Mouse (Mus musculus) forebrain, embryonic 10.5 days (tissue): ENCODE data around the gene Zfyve1. TPM values are rescaled to one million over a fixed set of nuclear protein-coding genes. Genes with fewer than 3 reads are reported as not detected.
"Not testable (repeated sequence)": the region's sequence is repeated elsewhere in the genome, so short reads cannot be mapped to it uniquely, and the experiment has no call there.

Experiments used
- DNase-seq: peaks from one replicate; pipeline ENCODE4 v3.0.0-alpha.2; 2017; ENCODE audit warnings: low spot score; ENCODE audit errors: extremely low spot score
- H3K27ac ChIP-seq: fragments of 300-500 bp; sonication (generic); 2 replicates; pipeline ENCODE4 v1.5.1; 2016; ENCODE audit warnings: mild to moderate bottlenecking
- H3K27me3 ChIP-seq: fragments of 300-500 bp; sonication (generic); 2 replicates; pipeline ENCODE4 v1.6.1; 2016; ENCODE audit warnings: mild to moderate bottlenecking; ENCODE audit not compliant: poor library complexity, severe bottlenecking
- H3K36me3 ChIP-seq: fragments of 300-500 bp; sonication (generic); replicated peaks from 2 replicates; pipeline ENCODE4 v1.6.1; 2016; ENCODE audit warnings: mild to moderate bottlenecking, moderate library complexity
- H3K4me1 ChIP-seq: fragments of 300-500 bp; sonication (generic); 2 replicates; pipeline ENCODE4 v1.6.1; 2016
- H3K4me3 ChIP-seq: fragments of 300-500 bp; sonication (generic); 2 replicates; pipeline ENCODE4 v1.5.1; 2016; ENCODE audit warnings: mild to moderate bottlenecking, moderate library complexity
- H3K9me3 ChIP-seq: fragments of 300-500 bp; sonication (generic); 2 replicates; pipeline ENCODE4 v1.6.1; 2016; ENCODE audit warnings: mild to moderate bottlenecking, moderate library complexity
- WGBS: fragments of 180-500 bp; shearing (Covaris S2); methylation state at CpG from one replicate; pipeline ENCODE4 v1.1.7; 2016; 5-methylcytosine and 5-hydroxymethylcytosine counted together
- polyA plus RNA-seq: library from polyadenylated mRNA; unstranded; fragments of >200 nt; fragmentation: Nextera tagmentation; extraction: Ambion mirVana; gene quantifications from 2 replicates; pipeline ENCODE4 v1.2.1, GENCODE M21; 2016

Gene Zfyve1
- polyA plus RNA-seq, result 21.3 and 21.9 TPM in 2 replicates

DNA sequence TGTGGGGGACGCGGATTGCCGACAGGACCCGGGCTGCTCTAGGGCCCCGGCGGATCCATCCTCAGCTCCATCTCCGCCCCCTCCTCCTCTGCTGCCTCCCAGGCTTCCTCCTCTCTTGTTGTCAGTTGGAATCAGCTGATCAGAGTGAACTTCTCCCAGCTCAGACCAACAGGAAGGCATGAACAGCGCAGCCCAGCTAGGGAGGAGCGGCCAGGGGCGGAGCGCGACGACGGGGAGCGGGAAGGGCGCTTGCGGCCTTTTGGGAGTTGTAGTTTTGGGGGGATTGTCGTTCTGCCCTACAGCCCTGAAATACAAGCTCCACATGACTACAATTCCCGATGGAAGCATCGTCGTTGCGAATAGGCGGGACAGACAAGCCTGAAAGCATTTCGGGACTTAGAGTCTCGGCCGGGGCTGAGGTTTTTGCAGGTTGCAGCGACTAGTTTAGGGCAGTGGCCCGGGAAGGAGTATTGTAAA is at the start of gene Zfyve1:
TSS of gene Zfyve1 (minus strand) at position 198 of the 477 bp plus-strand sequence.
- peak within 1 kb of the TSS; percentile 92 for H3K4me3 ChIP-seq
- peaks cover 30% of the 10 kb centered on the region for H3K36me3 ChIP-seq
- peak within 1 kb of the TSS; percentile 96 for H3K27ac ChIP-seq
- WGBS, result under 1% methylated on average over 28 of the region's 28 CpGs
- H3K4me1 ChIP-seq, result peaks cover 12% of the 10 kb centered on the region
- DNase-seq, result peak; percentile 95
- no peaks in the 10 kb centered on the region for H3K27me3 ChIP-seq
- no peaks in the 10 kb centered on the region for H3K9me3 ChIP-seq

DNA sequence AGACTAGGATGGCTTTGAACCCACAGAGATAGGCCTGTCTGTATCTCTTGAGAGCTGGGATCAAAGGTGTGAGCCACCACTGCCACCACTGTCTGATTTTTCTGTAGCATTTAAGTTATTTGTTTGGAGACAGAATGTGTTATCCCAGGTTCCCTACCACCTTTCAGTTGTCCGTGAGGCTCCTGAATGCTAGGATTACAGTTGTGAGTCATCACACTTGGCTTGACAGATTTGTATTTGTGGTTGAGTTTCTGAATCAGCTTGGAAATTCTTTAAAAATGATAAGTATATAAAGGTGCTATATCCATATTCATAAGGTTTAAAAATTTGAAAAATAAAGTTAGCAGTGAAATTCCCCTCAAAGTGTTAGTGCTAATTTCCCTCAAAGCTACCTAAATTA is 46.1 kb upstream of the Zfyve1 start:
- Histone ChIP-seq H3K4me1 (no peaks in the 10 kb centered on the region), H3K36me3 (peaks cover 95% of the 10 kb centered on the region), H3K27me3 (no peaks in the 10 kb centered on the region), H3K9me3 (no peaks in the 10 kb centered on the region), H3K4me3 (no peak overlapping the region), H3K27ac (no peak overlapping the region)
- no peak for DNase-seq
- WGBS, result 96% methylated on average over 1 of the region's 1 CpGs

DNA sequence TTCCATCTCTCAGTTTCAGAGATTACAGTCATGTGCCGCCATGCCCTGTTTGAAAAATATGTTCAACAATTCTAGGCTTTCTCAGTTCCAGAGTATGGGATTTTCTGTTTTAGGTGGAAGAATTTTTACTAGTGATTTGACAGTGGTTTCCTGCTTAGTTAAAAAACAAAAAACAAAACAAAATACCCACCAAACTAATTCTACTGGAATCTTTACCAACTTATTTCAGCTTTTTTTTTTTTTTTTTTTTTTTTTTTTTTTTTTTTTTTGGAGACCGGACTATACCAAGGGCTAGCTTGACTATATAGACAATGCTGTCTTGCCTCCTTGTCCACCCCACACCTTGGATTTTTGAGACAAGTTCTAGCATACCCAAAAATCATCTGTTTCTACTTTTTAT is 44.2 kb upstream of the Zfyve1 start:
- no peak for DNase-seq
- Histone ChIP-seq H3K4me3 (no peak overlapping the region), H3K4me1 (no peaks in the 10 kb centered on the region), H3K36me3 (peaks cover 95% of the 10 kb centered on the region), H3K9me3 (no peaks in the 10 kb centered on the region), H3K27ac (no peak overlapping the region), H3K27me3 (no peaks in the 10 kb centered on the region)
- 97% methylated on average over 2 of the region's 2 CpGs for WGBS

DNA sequence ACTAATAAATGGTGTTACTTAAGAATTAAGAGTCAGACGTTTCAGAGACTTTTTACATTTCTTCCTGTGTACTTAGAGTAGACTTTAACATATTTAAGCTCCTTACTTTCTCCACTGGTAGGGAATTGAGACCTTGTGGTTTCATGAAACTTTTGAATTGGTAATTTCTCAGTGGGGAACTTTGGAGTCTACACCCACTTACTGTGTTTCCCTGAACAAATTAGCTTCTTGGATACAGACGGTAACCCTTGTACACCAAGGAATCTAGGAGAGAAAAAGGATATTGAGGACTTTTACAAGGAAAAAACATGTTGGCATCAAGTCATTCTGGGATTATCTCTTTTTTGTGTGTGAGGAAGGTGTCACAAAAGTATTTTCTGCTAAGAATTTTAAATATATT is 36.8 kb upstream of the Zfyve1 start:
- H3K27me3 ChIP-seq, result no peaks in the 10 kb centered on the region
- 56% methylated on average over 2 of the region's 2 CpGs for WGBS
- no peaks in the 10 kb centered on the region for H3K9me3 ChIP-seq
- H3K4me3 ChIP-seq, result peak overlapping the region; percentile 78
- H3K27ac ChIP-seq, result no peak overlapping the region
- DNase-seq, result no peak
- H3K4me1 ChIP-seq, result peaks cover 10% of the 10 kb centered on the region
- peaks cover 49% of the 10 kb centered on the region for H3K36me3 ChIP-seq

DNA sequence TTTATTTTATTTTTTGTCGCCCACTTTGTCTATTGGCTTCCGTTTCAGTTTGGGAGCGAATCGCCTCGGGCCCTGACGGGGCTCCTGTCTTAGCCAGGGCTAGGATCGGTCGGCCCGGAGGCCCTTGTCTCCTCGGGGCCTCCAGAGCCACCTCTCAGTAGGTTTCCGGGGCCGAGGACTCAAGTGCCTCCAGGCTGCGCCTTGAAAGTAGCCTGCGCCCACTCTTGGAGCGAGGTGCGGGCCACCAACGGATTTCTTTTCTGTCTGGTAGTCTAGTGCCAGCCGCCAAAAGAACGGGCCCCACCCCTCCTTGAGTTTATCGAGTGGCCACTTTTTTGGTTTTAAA is 35.6 kb upstream of the Zfyve1 start:
- Histone ChIP-seq H3K4me1 (peaks cover 10% of the 10 kb centered on the region), H3K27me3 (no peaks in the 10 kb centered on the region), H3K4me3 (peak overlapping the region; percentile 78), H3K9me3 (no peaks in the 10 kb centered on the region), H3K27ac (peak overlapping the region; percentile 96), H3K36me3 (peaks cover 38% of the 10 kb centered on the region)
- WGBS, result 0% methylated on average over 20 of the region's 20 CpGs
- peak; percentile 70 for DNase-seq

DNA sequence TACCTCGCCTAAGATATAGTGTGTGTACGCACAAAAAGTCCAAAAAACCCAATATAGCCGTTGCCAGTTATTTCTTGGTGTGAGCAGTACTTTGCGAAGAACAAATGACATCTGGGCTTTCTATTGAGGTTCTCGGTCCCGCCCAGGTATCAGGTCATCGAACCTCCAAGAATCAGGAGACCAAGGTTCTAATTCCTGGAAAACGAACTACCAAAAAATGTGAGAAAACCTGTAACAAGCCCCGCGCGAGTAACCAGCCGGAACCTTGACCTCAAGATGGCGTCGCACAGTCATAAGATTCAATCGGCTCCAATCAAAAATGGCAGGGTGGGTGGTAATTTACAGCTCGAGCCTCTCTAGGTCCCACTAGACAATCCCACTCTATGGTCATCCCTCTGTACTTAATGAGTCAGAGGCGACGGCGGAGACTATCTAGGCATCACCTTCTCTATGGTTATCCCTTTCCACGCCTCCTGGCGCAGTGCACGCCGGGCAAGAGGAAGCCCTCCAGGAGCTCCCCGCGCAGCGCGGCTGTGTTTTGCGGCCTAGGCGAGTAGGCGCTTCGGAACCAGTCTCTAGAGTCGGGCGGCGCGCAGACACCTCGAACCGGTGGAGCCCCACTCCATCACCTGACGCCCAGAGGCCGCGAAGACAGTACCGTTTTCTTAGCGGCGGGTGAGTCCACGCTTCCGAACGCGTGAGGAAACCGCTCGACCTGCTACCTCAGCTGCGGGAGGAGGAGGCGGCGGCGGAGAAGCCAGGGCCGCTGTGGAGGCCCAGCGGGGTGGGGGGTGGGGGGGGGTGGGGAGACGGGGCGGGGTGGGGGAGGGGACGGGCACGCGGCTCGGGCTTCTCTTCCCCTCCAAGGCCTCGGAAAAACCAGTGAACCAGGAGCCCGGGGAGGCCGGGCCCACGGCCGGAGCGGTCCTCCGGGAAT is 35.0 kb upstream of the Zfyve1 start:
- H3K4me3 ChIP-seq, result peak overlapping the region; percentile 78
- peaks cover 10% of the 10 kb centered on the region for H3K4me1 ChIP-seq
- DNase-seq, result peak; percentile 96
- peak overlapping the region; percentile 96 for H3K27ac ChIP-seq
- no peaks in the 10 kb centered on the region for H3K27me3 ChIP-seq
- H3K9me3 ChIP-seq, result no peaks in the 10 kb centered on the region
- WGBS, result under 1% methylated on average over 57 of the region's 68 CpGs
- peaks cover 32% of the 10 kb centered on the region for H3K36me3 ChIP-seq

DNA sequence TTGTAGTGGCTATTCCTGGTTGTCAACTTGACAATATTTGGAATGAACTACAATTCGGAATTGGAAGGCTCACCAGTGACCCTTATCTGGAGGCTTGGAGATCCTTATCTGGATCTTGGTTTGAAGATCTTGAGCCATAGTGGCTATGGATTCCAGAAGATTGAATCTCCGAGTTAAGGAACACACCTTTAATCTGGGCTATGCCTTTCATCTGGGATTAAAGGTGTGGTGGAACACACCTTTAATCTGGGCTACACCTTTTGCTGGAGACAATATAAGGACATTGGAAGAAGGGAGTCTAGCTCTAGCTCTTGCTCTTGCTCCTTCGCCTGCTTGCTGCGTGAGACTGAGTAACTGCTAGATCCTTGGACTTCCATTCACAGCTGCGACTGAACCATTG is 33.9 kb upstream of the Zfyve1 start, which contains the start of gene Rbm25:
TSS of gene Rbm25 (plus strand) at position 301 of the 400 bp plus-strand sequence.
- Histone ChIP-seq H3K36me3 (peaks cover 21% of the 10 kb centered on the region), H3K4me1 (peaks cover 10% of the 10 kb centered on the region), H3K27ac (peak within 1 kb of the TSS; percentile 96), H3K4me3 (peak within 1 kb of the TSS; percentile 78)
- WGBS, result no CpG with 5 or more reads among the region's 5 CpGs
- not testable (repeated sequence) for DNase-seq, H3K9me3 ChIP-seq, H3K27me3 ChIP-seq

DNA sequence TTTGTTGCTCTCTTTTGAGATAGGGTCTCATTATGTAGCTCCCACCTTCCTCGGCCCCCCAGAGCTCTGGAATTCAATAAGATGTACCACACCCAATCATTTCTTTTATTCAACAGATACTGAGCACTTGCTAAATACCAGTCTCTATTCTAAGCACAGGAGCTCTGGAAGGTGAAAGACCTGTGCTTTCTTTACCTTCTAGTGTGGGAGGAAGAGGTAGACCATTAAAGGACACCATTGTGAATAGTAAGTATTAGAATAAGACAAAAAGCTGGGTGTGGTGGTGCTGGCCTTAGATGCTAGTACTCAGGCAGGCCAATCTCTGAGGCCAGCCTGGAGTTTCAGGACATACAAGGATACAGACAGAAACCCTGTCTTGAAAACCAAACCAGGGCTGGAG is 27.3 kb upstream of the Zfyve1 start:
- no peaks in the 10 kb centered on the region for H3K36me3 ChIP-seq
- DNase-seq, result no peak
- 91% methylated on average over 1 of the region's 1 CpGs for WGBS

DNA sequence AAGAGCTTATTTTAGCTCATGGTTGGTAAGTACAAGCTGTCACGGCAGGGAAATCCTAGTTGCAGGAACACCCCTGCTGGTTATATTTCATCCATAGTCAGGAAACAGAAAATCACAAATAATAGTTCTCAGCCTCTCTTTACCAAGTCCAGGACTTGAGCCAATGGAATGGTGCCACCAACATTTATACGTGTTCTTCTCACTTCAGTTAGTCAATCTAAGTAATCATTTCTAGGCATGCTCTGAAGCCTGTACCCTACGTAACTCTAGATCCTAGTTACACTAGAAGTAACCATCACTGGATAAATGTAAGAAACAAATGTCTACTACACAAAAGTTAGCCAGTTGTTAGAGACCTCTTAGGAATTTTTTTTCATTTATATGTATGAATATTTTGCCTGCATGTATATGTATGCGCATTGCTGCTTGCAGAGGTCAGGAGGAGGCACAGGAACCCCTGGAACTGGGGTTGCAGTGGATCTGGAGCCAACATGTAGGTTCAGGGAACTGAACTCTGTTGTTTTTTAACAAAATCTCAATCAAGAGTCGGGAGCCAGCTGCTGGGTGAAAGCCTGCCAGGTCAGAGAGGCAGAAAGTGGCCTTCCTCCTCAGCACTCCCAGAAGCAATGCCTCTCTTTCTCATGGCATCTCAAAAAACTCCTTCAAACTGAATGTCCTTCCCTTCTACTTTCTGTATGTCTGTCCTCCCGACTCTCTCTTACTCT is 25.2 kb upstream of the Zfyve1 start:
- no peak overlapping the region for H3K4me3 ChIP-seq

More for the DNA sequence above, 27.3 kb upstream of the Zfyve1 start:
- Histone ChIP-seq H3K27ac (no peak overlapping the region), H3K4me1 (no peaks in the 10 kb centered on the region), H3K9me3 (no peaks in the 10 kb centered on the region), H3K27me3 (no peaks in the 10 kb centered on the region), H3K4me3 (no peak overlapping the region)

GRCm38 (mm10) chr12:83620694-83621093 is 23.7 kb upstream of the Zfyve1 start:
- H3K36me3 ChIP-seq, H3K9me3 ChIP-seq, H3K27ac ChIP-seq, H3K4me3 ChIP-seq, H3K4me1 ChIP-seq, H3K27me3 ChIP-seq, DNase-seq: not testable (repeated sequence)
- 68% methylated on average over 23 of the region's 23 CpGs for WGBS

More for the DNA sequence above, 25.2 kb upstream of the Zfyve1 start:
- WGBS, result 91% methylated on average over 6 of the region's 6 CpGs
- DNase-seq, result no peak
- H3K36me3 ChIP-seq, result no peaks in the 10 kb centered on the region
- H3K9me3 ChIP-seq, result no peaks in the 10 kb centered on the region
- H3K27me3 ChIP-seq, result no peaks in the 10 kb centered on the region
- H3K27ac ChIP-seq, result no peak overlapping the region
- no peaks in the 10 kb centered on the region for H3K4me1 ChIP-seq

DNA sequence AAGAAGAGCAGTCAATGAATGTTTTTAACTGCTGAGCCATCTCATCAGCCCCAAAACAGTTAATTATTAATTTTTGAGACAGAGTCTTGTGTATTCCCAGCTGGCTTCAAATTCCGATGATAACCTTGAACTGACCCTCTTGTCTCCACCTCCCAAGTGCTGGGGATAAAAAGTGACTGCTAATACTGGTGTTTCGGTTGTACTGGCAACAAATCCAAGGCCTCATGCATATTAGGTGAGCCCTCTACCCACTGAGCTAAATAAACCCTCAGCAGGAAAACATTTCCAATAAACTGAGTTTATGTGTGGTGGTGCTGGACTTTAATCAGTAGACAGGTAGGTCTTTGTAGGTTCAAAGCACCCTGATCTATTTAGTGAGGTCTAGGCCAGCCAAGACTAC is 22.0 kb upstream of the Zfyve1 start:
- H3K4me1 ChIP-seq, result no peaks in the 10 kb centered on the region
- 87% methylated on average over 2 of the region's 2 CpGs for WGBS
- H3K4me3 ChIP-seq, result no peak overlapping the region
- no peak overlapping the region for H3K27ac ChIP-seq
- no peak for DNase-seq
- H3K27me3 ChIP-seq, result no peaks in the 10 kb centered on the region
- H3K9me3 ChIP-seq, result no peaks in the 10 kb centered on the region
- H3K36me3 ChIP-seq, result no peaks in the 10 kb centered on the region

- no peaks in the 10 kb centered on the region for H3K27me3 ChIP-seq
- 94% methylated on average over 5 of the region's 5 CpGs for WGBS
- no peaks in the 10 kb centered on the region for H3K36me3 ChIP-seq
- no peaks in the 10 kb centered on the region for H3K4me1 ChIP-seq
- no peaks in the 10 kb centered on the region for H3K9me3 ChIP-seq
- no peak overlapping the region for H3K27ac ChIP-seq
- no peak for DNase-seq
- no peak overlapping the region for H3K4me3 ChIP-seq
These were observed 20.2 kb upstream of the Zfyve1 start for GRCm38 (mm10) chr12:83617261-83617660.

GRCm38 (mm10) chr12:83606411-83606810 is 9.4 kb upstream of the Zfyve1 start:
- 82% methylated on average over 2 of the region's 2 CpGs for WGBS
- not testable (repeated sequence) for H3K9me3 ChIP-seq, H3K27me3 ChIP-seq, H3K4me1 ChIP-seq, H3K36me3 ChIP-seq, DNase-seq, H3K27ac ChIP-seq, H3K4me3 ChIP-seq
